Comparison of ENCODE assay signal across 22 mouse cellular contexts in genomic region chr11:116456234-116456633, GRCm38 (mm10). TPM values are rescaled to one million over a fixed set of nuclear protein-coding genes. Genes with fewer than 3 reads are reported as not detected.
"Had no signal": no experiment of that assay in that cellular context is flagged by ENCODE, and none has a peak within 500 bp of the region (broad histone marks: within the 10 kb centered on the region; RNA-seq: fewer than 3 reads in every experiment).

No protein-coding gene starts in this region.

- H3K4me3 ChIP-seq: liver, embryonic 12.5 days; midbrain, embryonic 13.5 days; midbrain, embryonic 15.5 days; myocyte; neural tube, embryonic 13.5 days had no signal

- DNase-seq: lung, adult 18-20 months; lung, embryonic 14.5 days; lung, postnatal 10 days; lung, postnatal 4 days; right cerebral cortex, adult 18-20 months; right cerebral cortex, postnatal 25 days; right cerebral cortex, postnatal 4 days; thymus, adult 18-20 months; thymus, postnatal 14 days; thymus, postnatal 36 days had no signal

- H3K4me2 ChIP-seq: liver, embryonic 12.5 days; lung, embryonic 14.5 days; midbrain, embryonic 11.5 days; midbrain, embryonic 13.5 days; midbrain, embryonic 15.5 days; neural tube, embryonic 13.5 days had no signal

- H3K4me1 ChIP-seq: liver, embryonic 12.5 days; midbrain, embryonic 13.5 days; midbrain, embryonic 15.5 days; neural tube, embryonic 13.5 days had no signal

- H3K36me3 ChIP-seq: liver, embryonic 12.5 days; midbrain, embryonic 13.5 days; midbrain, embryonic 15.5 days; neural tube, embryonic 13.5 days had no signal

- H3K9me3 ChIP-seq: liver, embryonic 12.5 days; midbrain, embryonic 13.5 days; midbrain, embryonic 15.5 days; neural tube, embryonic 13.5 days had no signal

- H3K9ac ChIP-seq: liver, embryonic 12.5 days; liver, embryonic 14.5 days; lung, embryonic 14.5 days; midbrain, embryonic 13.5 days; midbrain, embryonic 15.5 days; neural tube, embryonic 13.5 days had no signal

- H3K27ac ChIP-seq: liver, embryonic 12.5 days; liver, embryonic 14.5 days; midbrain, embryonic 13.5 days; midbrain, embryonic 15.5 days; neural tube, embryonic 13.5 days had no signal

- ATAC-seq: liver, embryonic 12.5 days; midbrain, embryonic 13.5 days; midbrain, embryonic 15.5 days had no signal

- H3K27me3 ChIP-seq: midbrain, embryonic 13.5 days; midbrain, embryonic 15.5 days; neural tube, embryonic 13.5 days had no signal

RNA-seq across cellular contexts. Expression of gene Qrich2, which starts 9.8 kb away (rescaled TPM):
- total RNA-seq: midbrain, postnatal 0 days; neutrophil, adult 5-6 weeks had no signal
- polyA plus RNA-seq: liver, embryonic 12.5 days; liver, embryonic 16.5 days; lung, embryonic 16.5 days; midbrain, embryonic 13.5 days; midbrain, embryonic 15.5 days; myocyte; neural tube, embryonic 13.5 days; stomach, embryonic 14.5 days had no signal
